Mouse (Mus musculus): ENCODE results near the gene Zscan18. TPM values are rescaled to one million over a fixed set of nuclear protein-coding genes. Genes with fewer than 3 reads are reported as not detected.

Gene Zscan18
- polyA plus RNA-seq (2021; fragmentation: Nextera tagmentation): 8.7 and 8.8 TPM in 2 replicates
- long read RNA-seq, experiment 1, transcript Zscan18-205 (7 exons, 3,709 nt): major isoform, 7 of 25 reads
- long read RNA-seq, experiment 1, partial matches to known transcripts: 6 of 25 reads
- long read RNA-seq, experiment 1, other reads (novel, unspliced or antisense): 5 of 25 reads
- long read RNA-seq, experiment 2, transcript Zscan18-201 (6 exons, 3,626 nt): minor isoform, 10 of 134 reads
- long read RNA-seq, experiment 2, transcript Zscan18-205 (7 exons, 3,709 nt): major isoform, 82 of 134 reads
- long read RNA-seq, experiment 2, transcript Zscan18-203 (7 exons, 3,668 nt): minor isoform, 16 of 134 reads
- long read RNA-seq, experiment 2, partial matches to known transcripts: 1 of 134 reads
- long read RNA-seq, experiment 2, other reads (novel, unspliced or antisense): 25 of 134 reads

DNA sequence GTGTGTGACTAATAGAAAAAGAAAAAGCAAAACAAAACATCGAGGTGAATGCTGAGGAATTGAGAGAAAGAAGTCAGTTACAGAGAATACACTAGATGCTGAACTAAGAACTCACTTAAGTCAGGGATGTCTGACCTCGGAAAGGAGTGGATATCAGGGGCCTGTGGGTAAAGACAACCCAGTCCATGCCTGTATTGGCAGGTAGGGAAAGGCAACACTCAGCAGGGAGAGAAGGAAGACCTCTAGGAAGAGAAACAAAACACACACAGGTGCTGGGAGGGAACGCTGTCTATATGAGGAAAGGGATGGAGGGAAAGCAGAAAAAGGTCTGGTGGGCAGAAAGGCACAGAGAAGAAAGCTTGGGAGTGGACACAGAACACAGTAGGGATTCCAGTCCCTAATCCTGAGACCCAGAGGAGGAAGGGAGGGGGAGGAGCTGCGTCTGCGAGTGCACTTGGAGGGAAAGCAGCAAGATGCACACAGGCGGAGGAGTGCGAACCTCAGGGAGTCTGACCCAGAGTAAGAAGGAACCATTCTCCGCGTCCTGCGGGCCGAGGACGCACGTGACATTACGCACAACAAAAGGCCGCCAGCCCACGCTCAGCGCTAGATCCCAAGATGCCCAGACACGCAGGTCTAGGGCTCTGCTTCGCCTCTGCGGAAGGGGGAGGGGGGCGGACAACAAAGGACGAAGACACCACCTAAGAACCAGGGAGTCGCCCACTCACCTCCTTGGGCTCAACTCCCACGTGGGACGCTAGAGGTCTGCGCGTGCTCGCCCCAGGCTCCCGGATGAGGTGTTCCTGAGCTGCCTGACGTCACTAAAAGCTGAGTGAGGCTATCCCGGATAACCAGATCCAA is at the start of gene Zscan18:
Zscan18 (minus strand) TSS at position 770 of the 861 bp plus-strand sequence.

DNA sequence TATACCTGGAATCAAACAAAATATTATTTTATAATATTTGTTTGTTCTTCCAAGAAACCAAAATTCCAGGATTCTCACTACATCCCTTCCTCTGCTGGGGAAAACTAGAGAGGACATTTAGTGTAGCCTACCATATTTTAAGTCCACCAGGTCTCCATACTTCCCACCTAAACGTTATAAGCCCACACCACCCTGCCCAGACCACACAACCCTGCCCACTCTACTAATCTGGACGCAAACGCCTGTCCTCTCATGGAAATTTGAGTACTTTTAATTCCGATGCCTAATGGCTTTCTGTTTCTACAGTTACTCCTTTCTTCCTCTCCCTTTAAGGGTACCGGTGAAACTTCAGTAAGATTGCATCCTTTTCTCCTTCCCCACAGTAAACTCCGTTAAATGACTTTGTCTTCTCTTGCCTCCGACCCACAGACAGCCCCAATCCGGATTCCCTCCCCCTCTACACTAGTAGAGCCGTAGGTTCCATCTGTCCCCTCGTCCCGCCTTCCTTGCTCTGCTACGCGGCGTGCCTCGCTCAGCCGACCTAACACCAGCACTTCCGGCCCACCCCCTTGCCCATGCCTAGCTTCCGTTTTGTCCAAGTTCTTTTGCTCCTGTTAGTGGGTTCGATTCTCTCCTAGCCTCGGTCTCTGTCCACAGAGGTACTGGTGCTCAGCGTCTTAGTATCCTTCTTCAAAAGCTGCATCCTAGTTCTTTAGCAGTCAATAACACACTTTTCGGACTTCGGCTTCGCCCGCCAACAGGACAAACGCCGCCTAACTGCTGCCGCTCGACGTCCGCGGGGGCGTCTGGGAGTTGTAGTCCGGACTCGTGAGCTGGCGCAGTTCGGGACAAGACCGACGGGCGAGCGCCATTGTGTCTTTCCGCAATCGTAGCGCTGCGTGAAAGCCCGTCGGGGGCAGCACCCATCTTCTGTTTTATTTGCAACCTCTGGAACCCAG is 31.0 kb upstream of the Zscan18 start, which contains the start of gene Zfp110:
Zfp110 (plus strand) TSS at position 600 of the 959 bp plus-strand sequence.

DNA sequence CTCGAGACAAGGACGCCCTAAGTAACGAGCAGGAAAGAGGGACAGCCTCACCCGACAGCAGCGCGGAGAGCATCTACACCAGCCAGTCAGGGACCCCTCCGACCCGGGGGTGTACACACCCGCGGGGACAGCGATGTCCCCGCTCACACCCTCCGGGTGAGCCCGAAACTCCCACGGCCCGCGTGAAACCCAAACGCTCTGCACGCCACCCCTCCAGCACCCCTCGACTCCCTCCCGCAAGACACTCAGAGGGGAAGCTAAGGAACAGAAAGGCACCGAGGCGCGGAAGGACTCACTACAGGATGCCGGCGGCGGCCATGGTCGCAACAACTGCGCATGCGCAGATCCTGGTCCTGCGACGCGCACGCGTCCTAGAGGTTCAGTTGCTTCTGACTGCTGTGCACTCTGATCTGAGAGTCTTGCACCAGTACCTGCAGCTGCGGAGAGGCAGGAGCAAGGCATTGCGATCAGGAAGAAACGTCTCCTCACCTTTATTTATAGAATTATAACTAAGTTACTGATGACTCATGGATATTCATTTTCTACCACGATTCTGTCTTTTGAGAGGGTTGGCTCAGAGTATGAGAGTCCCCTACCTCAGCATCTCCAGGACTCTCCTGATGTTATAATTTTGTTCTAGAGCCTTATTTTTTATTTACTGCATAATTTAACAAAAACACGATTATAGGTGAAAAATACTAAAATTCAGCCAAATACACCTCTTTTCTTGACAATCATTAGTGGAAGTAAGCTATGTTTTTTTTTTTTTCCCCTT is 15.3 kb upstream of the Zscan18 start, which contains the start of gene Zfp329:
Zfp329 (minus strand) TSS at position 338 of the 775 bp plus-strand sequence.

DNA sequence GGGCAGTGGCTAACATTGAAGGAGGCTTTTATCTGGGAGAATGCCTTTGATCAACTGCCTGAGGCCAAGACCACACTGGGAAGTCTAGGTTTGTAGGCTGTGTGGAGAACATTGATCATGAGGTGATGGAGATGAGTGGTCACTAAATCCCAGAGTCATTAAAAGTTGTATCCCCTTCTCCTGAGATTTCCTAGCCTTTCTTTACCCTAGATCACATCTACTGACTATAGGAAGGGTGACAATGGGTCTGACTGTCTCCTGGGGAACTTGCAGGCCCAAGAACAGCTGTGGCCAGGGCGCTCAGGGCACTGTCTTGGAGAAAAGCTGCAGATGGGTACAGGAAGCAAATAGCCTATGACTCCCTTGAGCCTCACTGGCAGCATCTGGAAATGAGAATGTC is 68.5 kb downstream of the Zscan18 start, which contains the start of gene Vmn2r56:
Vmn2r56 (minus strand) TSS at position 101 of the 400 bp plus-strand sequence.

Other genes with a start within 250 kb of the Zscan18 start
- gene Vmn2r53, start 194.8 kb downstream of the Zscan18 start, polyA plus RNA-seq (2021; fragmentation: Nextera tagmentation): not detected in 2 replicates
- gene Vmn2r54, start 163.3 kb downstream of the Zscan18 start, polyA plus RNA-seq (2021; fragmentation: Nextera tagmentation): not detected in 2 replicates
- not detected in 2 replicates for gene Vmn2r55, start 118.6 kb downstream of the Zscan18 start, polyA plus RNA-seq (2021; fragmentation: Nextera tagmentation)
- gene Vmn2r56, start 68.6 kb downstream of the Zscan18 start, polyA plus RNA-seq (2021; fragmentation: Nextera tagmentation): not detected in 2 replicates
- 7.9 and 9.7 TPM in 2 replicates for gene Zfp329, start 15.2 kb upstream of the Zscan18 start, polyA plus RNA-seq (2021; fragmentation: Nextera tagmentation)
- 8.4 and 8.5 TPM in 2 replicates for gene Zfp110, start 31.1 kb upstream of the Zscan18 start, polyA plus RNA-seq (2021; fragmentation: Nextera tagmentation)
- 3.5 TPM in 2 replicates for gene Zfp128, start 77.5 kb upstream of the Zscan18 start, polyA plus RNA-seq (2021; fragmentation: Nextera tagmentation)
- gene Zscan22, start 94.2 kb upstream of the Zscan18 start, polyA plus RNA-seq (2021; fragmentation: Nextera tagmentation): 11.5 and 11.8 TPM in 2 replicates
- gene Rps5, start 118.7 kb upstream of the Zscan18 start, polyA plus RNA-seq (2021; fragmentation: Nextera tagmentation): 627 and 629 TPM in 2 replicates
- gene Rnf225, start 123.8 kb upstream of the Zscan18 start, polyA plus RNA-seq (2021; fragmentation: Nextera tagmentation): 0.39 TPM in 2 replicates
- 2.2 TPM in 2 replicates for gene Zfp324, start 162.2 kb upstream of the Zscan18 start, polyA plus RNA-seq (2021; fragmentation: Nextera tagmentation)
- 3.7 and 4.2 TPM in 2 replicates for gene Zfp446, start 174.2 kb upstream of the Zscan18 start, polyA plus RNA-seq (2021; fragmentation: Nextera tagmentation)
- gene Slc27a5, start 194.6 kb upstream of the Zscan18 start, polyA plus RNA-seq (2021; fragmentation: Nextera tagmentation): 0.06 TPM in 1 of 2 replicates, not detected in the other
- 83.4 and 85.0 TPM in 2 replicates for gene Trim28, start 195.5 kb upstream of the Zscan18 start, polyA plus RNA-seq (2021; fragmentation: Nextera tagmentation)
- gene Zbtb45, start 206.4 kb upstream of the Zscan18 start, polyA plus RNA-seq (2021; fragmentation: Nextera tagmentation): 8.1 and 9.6 TPM in 2 replicates
- gene Chmp2a, start 231.2 kb upstream of the Zscan18 start, polyA plus RNA-seq (2021; fragmentation: Nextera tagmentation): 316 and 338 TPM in 2 replicates
- gene Ube2m, start 234.6 kb upstream of the Zscan18 start, polyA plus RNA-seq (2021; fragmentation: Nextera tagmentation): 23.7 and 27.4 TPM in 2 replicates

Measured in layer of hippocampus, adult 6 months (tissue).